Mouse (Mus musculus) embryonic stem cell, embryonic (primary cell): ENCODE data around the gene Ranbp1.

Experiments used
- CTCF ChIA-PET, 4 experiments: fragments of 300-600 bp in 2 of 4; fragments of 350-600 bp in 2 of 4; sonication (Branson Sonifier 250); formaldehyde crosslinking; loops; one replicate each; lab custom pipeline; 2022; ENCODE audit warnings: inconsistent platforms in 2 of 4; lab: Charles Lee
- POLR2A ChIA-PET, 4 experiments: fragments of 300-600 bp in 2 of 4; fragments of 350-600 bp in 2 of 4; sonication (Branson Sonifier 250); formaldehyde crosslinking; loops; one replicate each; lab custom pipeline; 2022; ENCODE audit warnings: antibody characterized with exemption in 4 of 4, inconsistent platforms in 1 of 4; lab: Charles Lee

The Ranbp1 gene

GRCm38 (mm10) chr16:18200062-18200461 lies 48.5 kb downstream of the Ranbp1 start:
- ChIA-PET POLR2A (interaction anchor here in 2 of 4 experiments (0.5 to 1.0 kb wide), 3 partner anchors 35 to 134 kb away, joined by 3 to 4 read pairs (median 3); no protein-coding TSS in a partner anchor), CTCF (interaction anchor here (0.7 to 12.7 kb wide), 6 partner anchors 10 to 28 kb away, joined by 3 to 78 read pairs (median 4); no protein-coding TSS in a partner anchor)

- CTCF ChIA-PET = interaction anchor here in 2 of 4 experiments (1.3 to 12.7 kb wide), 4 partner anchors 13 to 350 kb away, joined by 3 to 78 read pairs (median 40); no protein-coding TSS in a partner anchor
- POLR2A ChIA-PET = no interaction called here
Observed at GRCm38 (mm10) chr16:18198365-18199098, 50.0 kb downstream of the Ranbp1 start.

- ChIA-PET POLR2A (interaction anchor here in 2 of 4 experiments (0.7 kb wide), 2 partner anchors 13 to 47 kb away, joined by 3 read pairs; no protein-coding TSS in a partner anchor), CTCF (interaction anchor here in 3 of 4 experiments (0.6 to 12.7 kb wide), 5 partner anchors 13 to 221 kb away, joined by 3 to 78 read pairs (median 9); no protein-coding TSS in a partner anchor)
Observed at GRCm38 (mm10) chr16:18197881-18198280, 50.7 kb downstream of the Ranbp1 start.

GRCm38 (mm10) chr16:18195561-18195960 lies 53.0 kb downstream of the Ranbp1 start:
- ChIA-PET CTCF (interaction anchor here in 3 of 4 experiments (0.7 to 12.7 kb wide), 7 partner anchors 16 to 248 kb away, joined by 3 to 78 read pairs (median 10); no protein-coding TSS in a partner anchor), POLR2A (interaction anchor here in 2 of 4 experiments (0.9 to 2.2 kb wide), 9 partner anchors 8 to 304 kb away, joined by 3 to 13 read pairs (median 5); partner anchors contain the start of gene Gm20518 (in 1 of the 2))

- ChIA-PET POLR2A (interaction anchor here in 2 of 4 experiments (0.7 to 2.2 kb wide), 20 partner anchors 8 to 303 kb away, joined by 3 to 13 read pairs (median 4); partner anchors contain the start of genes Gm20518 (in 1 of the 2), Ranbp1 (in 1 of the 2), Slc25a1 (in 1 of the 2) and Trmt2a (in 1 of the 2)), CTCF (interaction anchor here (0.6 to 12.7 kb wide), 14 partner anchors 8 to 248 kb away, joined by 3 to 78 read pairs (median 4); partner anchors contain the start of gene Dgcr6 (in 1 of the 4))
Observed at GRCm38 (mm10) chr16:18195068-18195467, 53.5 kb downstream of the Ranbp1 start.

GRCm38 (mm10) chr16:18194208-18194985 lies 54.1 kb downstream of the Ranbp1 start:
- ChIA-PET CTCF (interaction anchor here (0.5 to 12.7 kb wide), 18 partner anchors 8 to 407 kb away, joined by 3 to 78 read pairs (median 4); partner anchors contain the start of gene Dgcr6 (in 1 of the 4)), POLR2A (interaction anchor here in 3 of 4 experiments (0.5 to 2.2 kb wide), 24 partner anchors 9 to 762 kb away, joined by 3 to 13 read pairs (median 3); partner anchors contain the start of genes Gm20518 (in 1 of the 3), Ranbp1 (in 1 of the 3), Slc25a1 (in 1 of the 3) and Trmt2a (in 1 of the 3))

- POLR2A ChIA-PET = no interaction called here
Observed at GRCm38 (mm10) chr16:18191006-18191405, 57.5 kb downstream of the Ranbp1 start.

More at GRCm38 (mm10) chr16:18191006-18191405, 57.5 kb downstream of the Ranbp1 start:
- CTCF ChIA-PET = no interaction called here
